Mouse (Mus musculus): ENCODE results near the gene Specc1.

DNA sequence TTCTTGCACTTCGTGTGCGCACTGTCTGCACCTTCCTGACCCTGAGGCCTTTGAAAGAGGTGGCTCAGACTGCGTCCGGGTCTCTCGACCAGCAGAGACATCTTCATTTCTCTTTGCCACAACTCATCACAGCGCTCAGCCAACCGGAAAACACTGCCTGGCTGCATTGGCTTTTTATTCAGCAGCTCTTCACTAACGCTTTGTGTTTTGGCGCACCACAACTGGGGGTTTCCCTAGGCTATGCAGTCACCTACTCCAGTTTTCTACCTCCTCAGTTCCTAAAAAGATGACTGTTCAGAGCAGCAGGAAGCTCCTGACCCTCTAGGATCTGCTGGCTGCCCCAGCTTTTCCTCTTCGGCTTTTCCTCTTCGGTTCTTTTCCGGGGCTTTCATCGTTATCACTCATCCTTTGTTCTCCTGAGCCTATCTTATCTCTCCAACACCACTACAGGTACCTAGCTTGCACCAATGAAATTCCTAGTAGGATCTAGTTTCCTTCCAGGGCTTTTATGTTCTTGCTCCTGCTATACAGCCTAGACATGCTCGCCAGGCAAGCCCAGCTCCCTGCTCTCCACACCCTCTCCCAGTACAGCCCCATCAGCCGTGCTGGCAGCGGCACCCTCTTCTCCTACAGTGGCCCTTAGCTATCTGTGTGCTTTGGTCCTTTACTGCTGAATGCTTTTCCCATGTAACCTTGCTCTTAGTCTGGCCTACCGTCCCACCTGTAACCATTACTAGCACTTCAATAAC is 310.1 kb downstream of the Specc1 start:
- TF ChIP-seq POLR2A (IDR thresholded peaks at IDR 0.05; ENCODE audit: borderline replicate concordance, extremely low read depth, insufficient read depth, insufficient read length, poor library complexity, severe bottlenecking) (no peak), CTCF (IDR thresholded peaks at IDR 0.05; ENCODE audit: borderline replicate concordance, extremely low read depth, insufficient read depth, insufficient read length) (no peak)
